Mouse (Mus musculus): Measurements from ENCODE around the gene Pnliprp2. TPM values are rescaled to one million over a fixed set of nuclear protein-coding genes. Genes with fewer than 3 reads are reported as not detected.
A peak's percentile ranks its signal among the peaks of the same experiment; 100 is the strongest.

The Pnliprp2 gene
- total RNA-seq, 2 experiments from 2014 or later: not detected

GRCm38 (mm10) chr19:58795114-58795669, 35.7 kb downstream of the Pnliprp2 start:
- no peak for DNase-seq

- no peak for DNase-seq
These were observed 45.8 kb downstream of the Pnliprp2 start for GRCm38 (mm10) chr19:58805191-58805779.

GRCm38 (mm10) chr19:58806364-58806763, 46.8 kb downstream of the Pnliprp2 start:
- peak; percentile 83 for DNase-seq

GRCm38 (mm10) chr19:58808864-58809263, 49.3 kb downstream of the Pnliprp2 start:
- DNase-seq: no peak

- DNase-seq: peak; percentile 77
These were observed 51.0 kb downstream of the Pnliprp2 start for GRCm38 (mm10) chr19:58810536-58810935.

GRCm38 (mm10) chr19:58815179-58815922, 55.8 kb downstream of the Pnliprp2 start:
- no peak for DNase-seq

GRCm38 (mm10) chr19:58816453-58817041, 57.0 kb downstream of the Pnliprp2 start:
- DNase-seq: peak; percentile 45

- no peak for DNase-seq
These were observed 57.9 kb downstream of the Pnliprp2 start for GRCm38 (mm10) chr19:58817398-58817797.

- no peak for DNase-seq
These were observed 59.3 kb downstream of the Pnliprp2 start for GRCm38 (mm10) chr19:58818571-58819415.

- peak; percentile 90 for DNase-seq
These were observed 63.1 kb downstream of the Pnliprp2 start for GRCm38 (mm10) chr19:58822454-58823200.

- DNase-seq: no peak
These were observed 63.8 kb downstream of the Pnliprp2 start for GRCm38 (mm10) chr19:58823301-58823700.

- no peak for DNase-seq
These were observed 64.8 kb downstream of the Pnliprp2 start for GRCm38 (mm10) chr19:58824316-58824715.

Other genes starting within 250 kb of the Pnliprp2 start
- not detected for gene Ccdc172, start 247.7 kb upstream of the Pnliprp2 start, total RNA-seq (2021)
- gene Pnlip, start 107.2 kb upstream of the Pnliprp2 start, total RNA-seq (2021): not detected
- 1 to 10 TPM; 4.0 to 7.5 TPM for gene Pnliprp1, start 30.8 kb upstream of the Pnliprp2 start, total RNA-seq (2021)
- gene 1700019N19Rik, start 34.7 kb downstream of the Pnliprp2 start, total RNA-seq (2021): not detected
- gene Eno4, start 183.7 kb downstream of the Pnliprp2 start, total RNA-seq (2021): under 1 TPM in 1 of 2 experiments, not detected in 1; 0.24 TPM
- gene Hspa12a, start 183.9 kb downstream of the Pnliprp2 start, total RNA-seq (2021): 10 to 100 TPM; 37.5 to 46.5 TPM

All from adrenal gland, postnatal 10 days (tissue).